Mouse (Mus musculus) testis, adult 2 months (tissue): ENCODE measurements around the gene Trim24.

ENCODE experiments used
- CTCF ChIP-seq: fragments of 200-500 bp; IDR thresholded peaks from 2 replicates; pipeline ENCODE4 v1.5.1; 2012; ENCODE audit warnings: low read depth, mild to moderate bottlenecking, inconsistent platforms, low read length, moderate library complexity; ENCODE audit not compliant: control insufficient read depth, insufficient read depth, insufficient replicate concordance
- POLR2A ChIP-seq: fragments of 200-500 bp; IDR thresholded peaks from 2 replicates; pipeline ENCODE4 v1.6.1; 2012; ENCODE audit warnings: low read depth, mild to moderate bottlenecking, inconsistent platforms, low read length, moderate library complexity; ENCODE audit not compliant: control insufficient read depth

DNA sequence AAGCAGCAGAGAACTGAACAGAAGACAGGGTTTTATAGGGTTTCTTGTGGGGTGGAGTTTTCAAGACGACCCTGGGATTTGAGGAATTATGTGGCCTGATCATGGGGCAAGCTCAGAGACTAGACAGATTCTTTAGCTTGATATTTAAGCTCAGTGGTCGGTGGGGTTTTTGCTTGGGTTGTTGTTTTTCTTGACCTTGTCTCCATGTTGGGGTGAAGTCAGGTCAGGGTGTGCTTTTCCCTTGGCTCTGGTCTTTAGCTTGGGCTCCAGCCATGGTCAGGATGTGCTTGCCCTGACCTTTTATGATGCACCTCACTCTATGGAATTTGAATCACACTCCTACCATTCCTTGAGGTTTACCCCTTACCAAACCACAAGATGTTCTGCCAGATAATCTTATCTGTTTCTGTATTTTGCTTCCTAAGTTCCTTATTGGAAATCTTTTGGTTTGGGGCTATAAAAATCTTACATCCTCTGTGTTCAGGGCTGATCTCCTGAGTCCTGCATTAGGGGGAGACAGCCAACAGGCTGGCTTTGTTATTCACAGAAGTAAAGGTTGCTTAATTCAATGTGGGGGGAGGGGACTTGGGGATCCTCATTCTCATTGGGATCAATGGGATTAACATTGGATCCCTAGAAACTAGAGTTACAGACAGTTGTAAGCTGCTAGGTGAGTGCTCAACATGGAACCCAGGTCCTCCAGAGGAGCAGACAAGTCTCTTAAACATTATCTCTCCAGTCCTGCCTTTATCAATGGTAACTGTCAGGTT, 6.5 kb upstream of the Trim24 start:
- TF ChIP-seq CTCF, result no peak
- TF ChIP-seq POLR2A, result no peak
